Mouse (Mus musculus): ENCODE data around the gene Polr2g.
"Not testable (repeated sequence)": the region's sequence is repeated elsewhere in the genome, so short reads cannot be mapped to it uniquely, and the experiment has no call there.

The Polr2g gene

GRCm38 (mm10) chr19:8798264-8798946, at the start of gene Polr2g:
TSS of gene Polr2g (minus strand) at chr19:8798577.
- peak; percentile 95 for DNase-seq

- DNase-seq = peak; percentile 90
Observed at GRCm38 (mm10) chr19:8844371-8845129, 46.2 kb upstream of the Polr2g start.

- DNase-seq = peak; percentile 19
Observed at GRCm38 (mm10) chr19:8842961-8843360, 44.6 kb upstream of the Polr2g start.

GRCm38 (mm10) chr19:8841012-8841411, 42.6 kb upstream of the Polr2g start:
- no peak for DNase-seq

GRCm38 (mm10) chr19:8839908-8840791, 41.8 kb upstream of the Polr2g start:
- peak; percentile 89 for DNase-seq

GRCm38 (mm10) chr19:8839103-8839907, 40.9 kb upstream of the Polr2g start, which contains the start of gene Gng3:
TSS of gene Gng3 (minus strand) at chr19:8839194.
- no peak for DNase-seq

GRCm38 (mm10) chr19:8838041-8838730, 39.8 kb upstream of the Polr2g start:
- DNase-seq = peak; percentile 56

GRCm38 (mm10) chr19:8837251-8837791, 38.9 kb upstream of the Polr2g start, which contains the start of gene Bscl2:
TSS of gene Bscl2 (plus strand) at chr19:8837467.
- DNase-seq = peak; percentile 88

GRCm38 (mm10) chr19:8836327-8836726, 38.0 kb upstream of the Polr2g start:
- DNase-seq = not testable (repeated sequence)

- DNase-seq = no peak
Observed at GRCm38 (mm10) chr19:8832971-8833370, 34.6 kb upstream of the Polr2g start.

GRCm38 (mm10) chr19:8831262-8831661, 32.9 kb upstream of the Polr2g start:
- no peak for DNase-seq

- DNase-seq = no peak
Observed at GRCm38 (mm10) chr19:8830664-8831063, 32.3 kb upstream of the Polr2g start.

GRCm38 (mm10) chr19:8829660-8830059, 31.3 kb upstream of the Polr2g start, which contains the start of gene AC129217.1:
TSS of gene AC129217.1 (plus strand) at chr19:8829773.
- DNase-seq = no peak

GRCm38 (mm10) chr19:8822696-8823095, 24.3 kb upstream of the Polr2g start:
- no peak for DNase-seq

GRCm38 (mm10) chr19:8821146-8821545, 22.8 kb upstream of the Polr2g start:
- no peak for DNase-seq

GRCm38 (mm10) chr19:8820424-8820956, 22.1 kb upstream of the Polr2g start:
- DNase-seq = no peak

GRCm38 (mm10) chr19:8819596-8820423, 21.4 kb upstream of the Polr2g start, which contains the start of gene Hnrnpul2:
TSS of gene Hnrnpul2 (plus strand) at chr19:8820010.
- DNase-seq = peak; percentile 99

- peak; percentile 99 for DNase-seq
Observed at GRCm38 (mm10) chr19:8818801-8819595, 20.6 kb upstream of the Polr2g start, which contains the start of gene Ttc9c. TSS of gene Ttc9c (minus strand) at chr19:8819333.

GRCm38 (mm10) chr19:8818301-8818798, 20.0 kb upstream of the Polr2g start:
- no peak for DNase-seq

Measured in lung, postnatal 10 days (tissue).